Mouse (Mus musculus) ES-Bruce4 (cell line): ENCODE results near the gene Zbtb21. TPM values are rescaled to one million over a fixed set of nuclear protein-coding genes. Genes with fewer than 3 reads are reported as not detected.

Source experiments
- H3K27ac ChIP-seq: 2 replicates; pipeline ENCODE4 v1.5.1; 2012; ENCODE audit warnings: low read length, inconsistent platforms; ENCODE audit not compliant: insufficient read depth
- H3K27me3 ChIP-seq: 2 replicates; pipeline ENCODE4 v1.6.1; 2012; ENCODE audit warnings: mild to moderate bottlenecking, low read length, inconsistent platforms; ENCODE audit not compliant: control insufficient read depth, poor library complexity, insufficient read depth, severe bottlenecking
- H3K36me3 ChIP-seq: 2 replicates; pipeline ENCODE4 v1.6.1; 2012; ENCODE audit warnings: inconsistent platforms, mild to moderate bottlenecking, low read length, moderate library complexity; ENCODE audit not compliant: control insufficient read depth, poor library complexity, insufficient read depth, severe bottlenecking
- H3K4me1 ChIP-seq: one replicate; pipeline ENCODE4 v1.8.1; 2011; ENCODE audit warnings: low read length; ENCODE audit not compliant: control insufficient read depth, insufficient read depth
- H3K4me3 ChIP-seq: 2 replicates; pipeline ENCODE4 v1.5.1; 2011; ENCODE audit warnings: low read depth, mild to moderate bottlenecking, low read length
- H3K9ac ChIP-seq: 2 replicates; pipeline ENCODE4 v1.6.1; 2012; ENCODE audit warnings: low read depth, mild to moderate bottlenecking, inconsistent platforms; ENCODE audit not compliant: poor library complexity, severe bottlenecking
- H3K9me3 ChIP-seq: replicated peaks from 2 replicates; pipeline ENCODE4 v1.6.1; 2012; ENCODE audit warnings: mild to moderate bottlenecking, low read length, inconsistent platforms; ENCODE audit not compliant: control insufficient read depth, poor library complexity, insufficient read depth, severe bottlenecking
- CTCF ChIP-seq: IDR thresholded peaks from one replicate; pipeline ENCODE4 v1.8.1; 2011; ENCODE audit warnings: low read depth, low read length
- EP300 ChIP-seq: IDR thresholded peaks from 2 replicates; pipeline ENCODE4 v1.6.1; 2011; ENCODE audit warnings: low read depth, low read length; ENCODE audit not compliant: insufficient read depth
- POLR2A ChIP-seq: IDR thresholded peaks from one replicate; pipeline ENCODE4 v1.8.1; 2011; ENCODE audit warnings: low read length; ENCODE audit not compliant: insufficient read depth
- polyA plus RNA-seq: library from polyadenylated mRNA; stranded (reverse); fragments of >200 nt; gene quantifications from 2 replicates; pipeline ENCODE4 v1.2.4, GENCODE M21; 2011; ENCODE audit warnings: low read depth; ENCODE audit not compliant: missing spikeins, insufficient read depth, insufficient read length

The Zbtb21 gene
- polyA plus RNA-seq, 1 experiment, result 34.8 TPM

- H3K27me3 ChIP-seq, result no peaks in the 10 kb centered on the region
- H3K4me3 ChIP-seq, result no peak overlapping the region
- no peak overlapping the region for H3K27ac ChIP-seq
- TF ChIP-seq EP300, result no peak
- no peak for TF ChIP-seq POLR2A
- no peak for TF ChIP-seq CTCF
- H3K9me3 ChIP-seq, result no peaks in the 10 kb centered on the region
- H3K9ac ChIP-seq, result no peak overlapping the region
- no peaks in the 10 kb centered on the region for H3K36me3 ChIP-seq
- H3K4me1 ChIP-seq, result no peaks in the 10 kb centered on the region
These were observed 49.5 kb downstream of the Zbtb21 start for GRCm38 (mm10) chr16:97912873-97913272.

- Histone ChIP-seq H3K27me3 (no peaks in the 10 kb centered on the region), H3K27ac (no peak overlapping the region), H3K36me3 (no peaks in the 10 kb centered on the region), H3K4me3 (no peak overlapping the region), H3K4me1 (no peaks in the 10 kb centered on the region), H3K9ac (no peak overlapping the region), H3K9me3 (no peaks in the 10 kb centered on the region)
- TF ChIP-seq EP300 (no peak), POLR2A (no peak), CTCF (no peak)
These were observed 53.1 kb downstream of the Zbtb21 start for GRCm38 (mm10) chr16:97909356-97909755.

- H3K27ac ChIP-seq, result no peak overlapping the region
- no peaks in the 10 kb centered on the region for H3K9me3 ChIP-seq
These were observed 54.9 kb downstream of the Zbtb21 start for GRCm38 (mm10) chr16:97907496-97907895.

GRCm38 (mm10) chr16:97906337-97906736 lies 56.1 kb downstream of the Zbtb21 start:
- no peak for TF ChIP-seq CTCF
- TF ChIP-seq EP300, result no peak
- no peak for TF ChIP-seq POLR2A
- H3K4me1 ChIP-seq, result no peaks in the 10 kb centered on the region
- no peaks in the 10 kb centered on the region for H3K27me3 ChIP-seq
- H3K27ac ChIP-seq, result no peak overlapping the region
- H3K36me3 ChIP-seq, result no peaks in the 10 kb centered on the region
- H3K9me3 ChIP-seq, result no peaks in the 10 kb centered on the region
- no peak overlapping the region for H3K4me3 ChIP-seq
- H3K9ac ChIP-seq, result no peak overlapping the region

More at GRCm38 (mm10) chr16:97907496-97907895, 54.9 kb downstream of the Zbtb21 start:
- no peak overlapping the region for H3K9ac ChIP-seq
- H3K4me1 ChIP-seq, result no peaks in the 10 kb centered on the region
- H3K27me3 ChIP-seq, result no peaks in the 10 kb centered on the region
- H3K4me3 ChIP-seq, result no peak overlapping the region
- no peaks in the 10 kb centered on the region for H3K36me3 ChIP-seq
- no peak for TF ChIP-seq CTCF
- no peak for TF ChIP-seq EP300
- no peak for TF ChIP-seq POLR2A

GRCm38 (mm10) chr16:97905449-97905991 lies 56.9 kb downstream of the Zbtb21 start:
- H3K9ac ChIP-seq, result no peak overlapping the region

GRCm38 (mm10) chr16:97904035-97904434 lies 58.4 kb downstream of the Zbtb21 start:
- TF ChIP-seq EP300 (no peak), CTCF (no peak), POLR2A (no peak)

More at GRCm38 (mm10) chr16:97905449-97905991, 56.9 kb downstream of the Zbtb21 start:
- no peaks in the 10 kb centered on the region for H3K36me3 ChIP-seq
- H3K27me3 ChIP-seq, result no peaks in the 10 kb centered on the region
- no peak overlapping the region for H3K27ac ChIP-seq
- no peaks in the 10 kb centered on the region for H3K9me3 ChIP-seq
- H3K4me3 ChIP-seq, result no peak overlapping the region
- TF ChIP-seq EP300 (no peak), CTCF (no peak), POLR2A (no peak)
- no peaks in the 10 kb centered on the region for H3K4me1 ChIP-seq

More at GRCm38 (mm10) chr16:97904035-97904434, 58.4 kb downstream of the Zbtb21 start:
- H3K4me1 ChIP-seq, result no peaks in the 10 kb centered on the region
- H3K27me3 ChIP-seq, result no peaks in the 10 kb centered on the region
- H3K9ac ChIP-seq, result no peak overlapping the region
- no peaks in the 10 kb centered on the region for H3K9me3 ChIP-seq
- no peaks in the 10 kb centered on the region for H3K36me3 ChIP-seq
- no peak overlapping the region for H3K4me3 ChIP-seq
- H3K27ac ChIP-seq, result no peak overlapping the region
